Mouse (Mus musculus) intestine, embryonic 16.5 days (tissue): ENCODE measurements around the gene Cd300a. TPM values are rescaled to one million over a fixed set of nuclear protein-coding genes. Genes with fewer than 3 reads are reported as not detected.

Source experiments
- ATAC-seq: fragments of 200-750 bp; cut with Nextera tagmentation; 2 replicates; pipeline ENCODE4 v1.8.0; 2017; ENCODE audit warnings: moderate TSS enrichment, moderate library complexity
- H3K27ac ChIP-seq: fragments of 300-500 bp; sonication (generic); 2 replicates; pipeline ENCODE4 v1.5.1; 2014; ENCODE audit warnings: mild to moderate bottlenecking, low read length
- H3K27me3 ChIP-seq: fragments of 300-500 bp; sonication (generic); replicated peaks from 2 replicates; pipeline ENCODE4 v1.6.1; 2014; ENCODE audit warnings: low read length, control low read depth, mixed read lengths; ENCODE audit not compliant: control insufficient read depth, insufficient read depth
- H3K36me3 ChIP-seq: fragments of 300-500 bp; sonication (generic); 2 replicates; pipeline ENCODE4 v1.6.1; 2014; ENCODE audit warnings: low read length, control low read depth; ENCODE audit not compliant: control insufficient read depth, insufficient read depth
- H3K4me1 ChIP-seq: fragments of 300-500 bp; sonication (generic); 2 replicates; pipeline ENCODE4 v1.6.1; 2014; ENCODE audit warnings: low read length, control low read depth, mixed read lengths; ENCODE audit not compliant: control insufficient read depth, insufficient read depth
- H3K4me2 ChIP-seq: fragments of 300-500 bp; sonication (generic); 2 replicates; pipeline ENCODE4 v1.6.1; 2014; ENCODE audit warnings: low read depth, low read length, control low read depth
- H3K4me3 ChIP-seq: fragments of 300-500 bp; sonication (generic); 2 replicates; pipeline ENCODE4 v1.5.1; 2014; ENCODE audit warnings: mild to moderate bottlenecking, low read length
- H3K9ac ChIP-seq: fragments of 300-500 bp; sonication (generic); 2 replicates; pipeline ENCODE4 v1.6.1; 2014; ENCODE audit warnings: low read depth, low read length
- H3K9me3 ChIP-seq: fragments of 300-500 bp; sonication (generic); 2 replicates; pipeline ENCODE4 v1.6.1; 2016; ENCODE audit warnings: low read length, control low read depth; ENCODE audit not compliant: control insufficient read depth
- WGBS: fragments of 180-500 bp; shearing (Covaris S2); extraction: QIAGEN DNeasy Blood & Tissue Kit; methylation state at CpG from one replicate; pipeline ENCODE4 v1.1.7; 2014; 5-methylcytosine and 5-hydroxymethylcytosine counted together
- polyA plus RNA-seq: library from polyadenylated mRNA; unstranded; fragments of >200 nt; fragmentation: Nextera tagmentation; extraction: Ambion mirVana; gene quantifications from 2 replicates; pipeline ENCODE4 v1.2.1, GENCODE M21; 2015

The Cd300a gene
- 2.5 and 2.6 TPM in 2 replicates for polyA plus RNA-seq

DNA sequence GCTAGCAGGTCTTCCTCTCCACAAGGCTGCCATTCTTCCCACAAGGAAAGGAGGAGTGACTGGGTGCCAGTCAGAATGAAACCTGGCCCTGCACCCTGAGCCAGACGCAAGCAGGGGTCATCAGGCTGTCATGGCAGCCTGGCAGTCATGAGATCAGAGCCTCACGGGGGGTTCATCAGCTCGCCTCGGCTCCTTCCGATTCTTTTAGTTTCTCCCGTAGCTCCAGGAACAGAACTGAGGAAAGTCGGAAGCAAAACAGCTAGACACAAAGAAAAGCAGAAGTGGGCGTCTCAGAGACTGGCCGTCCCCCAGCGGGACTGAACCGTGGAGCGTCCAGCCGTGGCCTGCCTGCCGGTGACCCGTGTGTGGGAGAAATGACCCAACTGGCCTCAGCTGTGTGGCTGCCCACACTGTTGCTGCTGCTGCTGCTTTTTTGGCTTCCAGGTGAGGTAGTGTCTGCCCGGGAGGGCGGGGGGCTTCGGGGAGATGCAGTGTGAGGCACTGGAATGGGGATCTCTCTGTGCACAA lies at the start of gene Cd300a:
Gene Cd300a (plus strand): TSS at position 51 of the 528 bp plus-strand sequence.
- no peaks in the 10 kb centered on the region for H3K36me3 ChIP-seq
- H3K9ac ChIP-seq, result no peak within 1 kb of the TSS
- ATAC-seq, result no peak
- no peak within 1 kb of the TSS for H3K4me3 ChIP-seq
- H3K4me2 ChIP-seq, result no peak within 1 kb of the TSS
- H3K27ac ChIP-seq, result no peak within 1 kb of the TSS
- no peaks in the 10 kb centered on the region for H3K27me3 ChIP-seq
- WGBS, result 75% methylated on average over 18 of the region's 18 CpGs
- no peaks in the 10 kb centered on the region for H3K4me1 ChIP-seq
- H3K9me3 ChIP-seq, result no peaks in the 10 kb centered on the region

DNA sequence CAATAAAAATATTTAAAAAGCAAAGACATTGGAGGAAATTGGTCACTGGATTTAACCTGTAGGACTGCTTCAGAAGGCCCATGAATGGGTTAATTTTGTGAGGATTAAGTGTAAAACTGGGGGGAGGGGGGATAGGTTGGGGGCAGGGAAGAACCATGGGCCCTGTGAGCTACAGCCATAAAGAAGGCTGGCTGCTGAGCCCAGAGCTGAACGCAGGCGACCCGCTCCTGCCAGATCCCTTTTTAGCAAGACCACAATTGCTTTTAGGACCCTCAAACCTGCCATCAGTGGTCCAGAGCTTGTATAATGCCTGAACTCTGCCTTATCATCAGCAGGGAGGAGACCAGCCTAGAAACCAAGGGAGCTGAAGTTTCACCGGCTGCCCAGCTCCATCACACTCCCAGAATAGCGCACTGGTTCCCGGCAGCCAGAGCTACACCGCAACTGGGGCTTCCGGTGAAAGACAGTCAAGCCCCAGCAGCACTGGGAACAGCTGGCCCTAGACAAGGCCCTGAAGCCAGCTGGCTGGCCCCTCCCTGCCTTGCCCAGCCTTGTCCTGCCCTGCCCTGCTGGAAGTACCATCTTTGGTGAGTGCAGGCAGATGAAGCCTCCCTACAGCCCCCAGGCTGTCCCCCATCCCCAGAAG lies 45.9 kb upstream of the Cd300a start:
- 17% methylated on average over 8 of the region's 8 CpGs for WGBS
- Histone ChIP-seq H3K36me3 (no peaks in the 10 kb centered on the region), H3K4me2 (no peak overlapping the region), H3K27me3 (no peaks in the 10 kb centered on the region), H3K4me3 (no peak overlapping the region), H3K9ac (no peak overlapping the region), H3K9me3 (no peaks in the 10 kb centered on the region), H3K27ac (no peak overlapping the region), H3K4me1 (no peaks in the 10 kb centered on the region; the same call in 1 of the 2 replicates)
- ATAC-seq, result peak; percentile 77

DNA sequence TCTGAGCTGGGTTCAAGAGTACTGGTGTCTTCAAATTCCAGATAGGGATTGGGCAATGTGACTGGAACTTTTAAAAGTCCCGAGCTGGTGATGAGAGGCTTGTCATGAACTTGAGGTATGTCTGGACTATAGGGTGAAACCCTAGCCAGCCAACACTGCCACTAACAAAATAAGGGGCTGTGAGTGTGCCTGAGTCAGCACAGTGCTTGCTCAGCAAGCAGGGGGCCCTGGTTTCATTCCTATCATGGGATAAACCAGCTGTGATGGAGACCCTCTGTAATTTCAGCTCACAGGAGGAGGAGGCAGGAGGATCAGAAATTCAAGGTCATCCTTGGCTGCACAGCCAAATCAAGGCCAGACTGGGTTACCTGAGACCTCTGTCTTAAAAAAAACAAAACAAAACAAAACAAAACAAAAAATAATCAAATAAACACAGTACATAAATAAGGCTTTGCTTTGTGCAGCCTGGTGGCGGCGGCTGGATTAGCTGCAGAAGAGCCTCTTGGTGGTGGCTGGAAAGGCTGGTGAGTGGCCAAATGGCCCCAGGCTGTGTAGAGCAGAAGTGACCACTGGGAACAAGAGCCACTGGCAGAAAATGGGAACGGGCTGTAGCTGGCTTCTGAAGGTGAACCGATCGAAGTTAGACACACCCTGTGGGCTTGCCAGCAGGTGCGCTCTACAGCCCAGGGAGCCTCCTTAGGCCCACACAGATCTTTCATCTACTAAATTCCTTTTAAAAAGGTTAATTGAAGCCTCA lies 45.2 kb upstream of the Cd300a start:
- H3K9ac ChIP-seq, result no peak overlapping the region
- H3K27ac ChIP-seq, result no peak overlapping the region
- H3K4me3 ChIP-seq, result no peak overlapping the region
- H3K4me1 ChIP-seq, result no peaks in the 10 kb centered on the region; the same call in 1 of the 2 replicates
- no peaks in the 10 kb centered on the region for H3K27me3 ChIP-seq
- H3K9me3 ChIP-seq, result no peaks in the 10 kb centered on the region
- H3K4me2 ChIP-seq, result no peak overlapping the region
- ATAC-seq, result no peak
- WGBS, result 65% methylated on average over 7 of the region's 7 CpGs
- H3K36me3 ChIP-seq, result no peaks in the 10 kb centered on the region

DNA sequence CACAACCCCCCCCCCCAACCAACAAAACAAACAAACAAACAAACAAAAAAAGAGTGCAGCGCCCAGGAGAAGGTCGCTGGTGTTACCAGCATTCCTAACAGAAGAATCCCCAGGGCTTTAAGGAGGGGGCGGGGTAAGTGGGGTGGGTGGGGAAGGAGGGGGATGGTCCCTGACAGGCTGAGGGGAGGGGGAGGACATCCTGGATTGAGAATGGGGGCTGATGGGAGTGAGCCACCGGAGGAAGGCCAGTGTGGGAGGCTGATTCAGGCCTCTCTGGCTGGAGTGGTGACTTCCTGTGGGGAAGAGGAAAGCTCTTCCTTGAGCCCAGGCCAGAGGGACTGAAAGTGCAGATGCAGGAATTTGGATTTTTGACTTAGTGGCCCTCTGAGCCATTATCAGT lies 43.5 kb upstream of the Cd300a start:
- Histone ChIP-seq H3K36me3 (no peaks in the 10 kb centered on the region), H3K27me3 (no peaks in the 10 kb centered on the region), H3K4me3 (no peak overlapping the region), H3K4me2 (no peak overlapping the region), H3K9ac (no peak overlapping the region), H3K4me1 (peaks cover 8% of the 10 kb centered on the region), H3K9me3 (no peaks in the 10 kb centered on the region), H3K27ac (no peak overlapping the region)
- ATAC-seq, result no peak
- 67% methylated on average over 4 of the region's 4 CpGs for WGBS

DNA sequence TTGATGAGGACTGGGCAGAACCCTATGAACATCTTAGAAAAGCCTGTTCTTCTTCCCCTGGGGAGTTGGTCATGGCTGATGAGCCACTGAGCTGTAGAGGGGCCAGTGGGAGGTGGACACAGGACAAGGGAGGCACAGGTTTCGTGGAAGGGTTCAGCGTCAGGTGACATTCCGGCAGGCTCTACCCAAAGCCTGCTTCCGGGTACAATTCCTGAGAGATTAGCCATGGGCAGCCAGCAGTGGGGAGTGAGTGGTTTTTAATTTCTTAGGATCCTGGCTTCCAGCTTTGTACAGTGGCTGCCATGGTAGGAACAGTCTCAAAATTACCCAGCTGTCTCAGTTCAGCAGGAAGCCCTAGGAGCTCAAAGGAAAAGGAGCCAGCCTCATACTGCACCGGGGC lies 42.8 kb upstream of the Cd300a start:
- no peaks in the 10 kb centered on the region for H3K36me3 ChIP-seq
- H3K9ac ChIP-seq, result no peak overlapping the region
- no peaks in the 10 kb centered on the region for H3K9me3 ChIP-seq
- H3K4me1 ChIP-seq, result peaks cover 8% of the 10 kb centered on the region
- H3K27ac ChIP-seq, result no peak overlapping the region
- no peak for ATAC-seq
- no peak overlapping the region for H3K4me2 ChIP-seq
- no peak overlapping the region for H3K4me3 ChIP-seq
- 88% methylated on average over 5 of the region's 5 CpGs for WGBS
- no peaks in the 10 kb centered on the region for H3K27me3 ChIP-seq

DNA sequence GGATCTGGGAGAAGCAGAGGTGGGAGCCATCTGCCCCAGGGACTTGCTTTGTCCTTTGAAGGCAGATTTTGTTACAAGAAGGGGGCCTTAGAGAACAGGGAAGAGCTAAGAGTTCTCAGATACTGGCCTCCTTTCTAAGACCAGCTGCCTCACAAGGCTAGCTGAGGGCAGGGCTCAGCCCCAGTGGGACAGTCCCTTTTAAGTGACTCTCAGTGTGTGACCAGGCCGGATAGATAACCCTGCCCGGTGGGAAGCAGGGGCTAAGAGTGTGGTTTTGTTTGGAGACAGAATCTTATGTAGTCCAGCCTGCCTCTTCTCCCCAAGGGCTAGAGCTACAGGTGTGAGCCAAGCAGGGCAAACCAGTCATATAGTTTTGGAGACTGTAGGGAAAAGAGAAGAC lies 40.3 kb upstream of the Cd300a start:
- no peak overlapping the region for H3K4me3 ChIP-seq
- H3K4me1 ChIP-seq, result peaks cover 13% of the 10 kb centered on the region
- no peaks in the 10 kb centered on the region for H3K9me3 ChIP-seq
- H3K27ac ChIP-seq, result no peak overlapping the region
- WGBS, result 28% methylated on average over 2 of the region's 2 CpGs
- H3K36me3 ChIP-seq, result no peaks in the 10 kb centered on the region
- H3K4me2 ChIP-seq, result no peak overlapping the region
- ATAC-seq, result no peak
- H3K27me3 ChIP-seq, result no peaks in the 10 kb centered on the region
- H3K9ac ChIP-seq, result no peak overlapping the region

DNA sequence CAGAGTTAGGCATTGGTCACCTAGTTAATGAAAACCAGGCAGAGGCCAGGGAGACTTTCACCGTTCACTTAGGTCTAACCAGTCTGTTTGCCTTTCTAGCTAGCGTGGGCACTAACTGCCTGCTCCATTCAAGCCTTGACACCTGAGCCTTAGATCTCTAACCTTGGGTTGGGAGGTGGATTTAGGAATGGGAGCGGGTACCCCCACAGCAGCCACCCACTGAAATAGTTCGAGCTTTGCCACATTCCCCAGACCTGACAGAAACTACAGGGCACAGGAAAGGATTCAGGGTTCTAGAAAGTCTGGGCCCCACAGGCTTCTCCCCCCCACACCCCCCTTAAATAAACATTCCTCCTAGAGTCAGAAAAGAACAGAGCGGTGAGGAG lies 39.8 kb upstream of the Cd300a start:
- H3K4me3 ChIP-seq, result peak overlapping the region; percentile 74; the same call in 1 of the 2 replicates
- no peak; the same call in 1 of the 2 replicates for ATAC-seq
- no peaks in the 10 kb centered on the region for H3K9me3 ChIP-seq
- no peak overlapping the region for H3K27ac ChIP-seq
- 29% methylated on average over 5 of the region's 5 CpGs for WGBS
- H3K27me3 ChIP-seq, result no peaks in the 10 kb centered on the region
- no peaks in the 10 kb centered on the region for H3K36me3 ChIP-seq
- H3K4me2 ChIP-seq, result peak overlapping the region; percentile 99; the same call in 1 of the 2 replicates
- peaks cover 13% of the 10 kb centered on the region for H3K4me1 ChIP-seq
- H3K9ac ChIP-seq, result 0 out of 2 replicates have a peak overlapping the region, but pooled peaks have one; percentile 75

DNA sequence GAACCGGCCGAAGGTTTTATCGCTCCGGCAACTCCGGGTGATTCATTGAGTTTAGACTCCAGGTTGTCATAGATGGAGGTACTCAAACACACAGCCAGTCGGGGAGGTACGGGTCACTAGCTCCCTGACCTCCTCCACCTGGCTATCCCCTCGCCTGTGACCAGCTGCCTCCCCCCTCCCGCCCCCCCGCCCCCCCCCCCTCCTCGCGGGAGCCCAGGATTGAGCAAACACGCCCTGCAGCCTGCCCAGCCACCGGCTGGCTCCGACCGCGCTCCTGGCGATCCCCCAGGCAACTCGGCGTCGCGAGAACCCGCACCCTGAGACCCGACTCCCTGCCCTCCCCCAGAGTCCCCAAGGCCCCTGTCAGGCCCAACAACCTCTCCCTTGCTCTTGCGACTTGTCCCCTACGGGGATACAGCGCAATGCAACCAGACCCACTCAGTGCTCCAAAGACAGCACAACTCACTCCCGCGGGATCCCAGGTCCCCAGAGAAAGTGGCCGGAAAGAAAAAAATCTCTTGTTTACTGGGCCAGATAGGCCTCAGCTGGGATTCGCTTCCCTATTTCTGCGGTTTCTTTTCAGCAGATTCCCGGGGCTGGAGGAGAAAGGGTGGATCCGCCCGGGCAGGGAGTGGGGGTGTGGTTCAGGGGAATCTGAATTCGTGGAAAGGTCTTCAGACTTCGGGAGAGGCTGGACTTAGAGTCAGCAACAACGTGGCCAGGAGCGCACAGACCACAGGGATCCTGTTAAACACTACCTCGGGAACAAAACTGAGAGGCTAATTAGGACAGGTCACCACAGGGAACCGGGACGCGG lies 39.2 kb upstream of the Cd300a start, which contains the start of gene Gprc5c:
Gene Gprc5c (plus strand): TSS at position 701 of the 817 bp plus-strand sequence.
- peak within 1 kb of the TSS; percentile 75 for H3K9ac ChIP-seq
- no peaks in the 10 kb centered on the region for H3K9me3 ChIP-seq
- H3K36me3 ChIP-seq, result no peaks in the 10 kb centered on the region
- peak within 1 kb of the TSS; percentile 79 for H3K27ac ChIP-seq
- peak within 1 kb of the TSS; percentile 99 for H3K4me2 ChIP-seq
- ATAC-seq, result peak; percentile 41
- WGBS, result 1% methylated on average over 33 of the region's 43 CpGs
- H3K4me1 ChIP-seq, result peaks cover 13% of the 10 kb centered on the region
- H3K27me3 ChIP-seq, result no peaks in the 10 kb centered on the region
- H3K4me3 ChIP-seq, result peak within 1 kb of the TSS; percentile 74

DNA sequence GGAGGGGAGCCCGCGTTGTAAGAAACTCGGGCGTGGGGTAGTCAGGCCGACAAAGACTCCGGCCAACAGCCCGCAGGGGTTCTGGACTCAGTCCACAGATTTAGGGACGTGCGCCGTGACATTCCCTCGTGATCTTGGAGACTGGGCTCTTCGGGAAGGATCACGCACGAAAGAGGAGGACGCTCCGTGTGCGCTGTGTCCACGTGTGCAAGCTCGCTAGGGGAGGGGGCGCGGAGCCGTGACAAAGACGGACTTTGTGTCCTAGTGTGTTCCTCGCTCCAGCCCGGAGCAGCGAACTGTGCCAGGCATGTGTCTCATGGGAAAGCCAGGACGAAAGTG lies 38.6 kb upstream of the Cd300a start:
- Histone ChIP-seq H3K4me2 (peak overlapping the region; percentile 99), H3K4me3 (peak overlapping the region; percentile 74), H3K9ac (peak overlapping the region; percentile 75), H3K9me3 (no peaks in the 10 kb centered on the region), H3K4me1 (peaks cover 13% of the 10 kb centered on the region), H3K27me3 (no peaks in the 10 kb centered on the region), H3K36me3 (no peaks in the 10 kb centered on the region), H3K27ac (peak overlapping the region; percentile 61)
- WGBS, result under 1% methylated on average over 27 of the region's 27 CpGs
- ATAC-seq, result peak; percentile 39
